Mouse (Mus musculus) bone marrow macrophage, adult 2 months (primary cell): ENCODE results near the gene Myrip.

ENCODE experiments used
- CTCF ChIP-seq: IDR thresholded peaks from 2 replicates; pipeline ENCODE4 v1.5.1; 2012; ENCODE audit warnings: low read depth, mild to moderate bottlenecking, low read length, moderate library complexity
- POLR2A ChIP-seq: IDR thresholded peaks from 2 replicates; pipeline ENCODE4 v1.6.1; 2012; ENCODE audit warnings: mild to moderate bottlenecking, low read depth, low read length, borderline replicate concordance

- TF ChIP-seq POLR2A (no peak), CTCF (no peak)
Measured at GRCm38 (mm10) chr9:120449696-120450329, 148.5 kb downstream of the Myrip start.
